Mouse (Mus musculus): ENCODE results near the gene Zfp385a.

- TF ChIP-seq CTCF (IDR thresholded peaks at IDR 0.05; ENCODE audit: control insufficient read depth, insufficient read depth, insufficient replicate concordance, low read depth, low read length) (no peak), POLR2A (IDR thresholded peaks at IDR 0.05; ENCODE audit: control insufficient read depth, low read depth, low read length) (no peak)
Observed at GRCm38 (mm10) chr15:103310365-103310910, 29.5 kb downstream of the Zfp385a start, which contains the start of gene Gpr84.

Measured in testis, adult 2 months (tissue).